Mouse (Mus musculus) c-Kit-positive CD71-positive TER-119-positive erythroid progenitor cells, embryonic 14.5 days (primary cell): ENCODE results near the gene Gm49721.
"Not testable (repeated sequence)": the region's sequence is repeated elsewhere in the genome, so short reads cannot be mapped to it uniquely, and the experiment has no call there.

Source experiments
- DNase-seq: peaks from one replicate; pipeline ENCODE4 v3.0.0-alpha.2; 2013; ENCODE audit warnings: low spot score

Gm49721 gene

GRCm38 (mm10) chr17:6978287-6979248, at the start of gene Gm49721:
Gm49721 (plus strand) TSS chr17:6978904.
- peak; percentile 6 for DNase-seq

- DNase-seq: not testable (repeated sequence)
These were observed 47.1 kb upstream of the Gm49721 start for GRCm38 (mm10) chr17:6931625-6932024.

GRCm38 (mm10) chr17:6942560-6942959, 36.1 kb upstream of the Gm49721 start:
- not testable (repeated sequence) for DNase-seq

- not testable (repeated sequence) for DNase-seq
These were observed 31.1 kb upstream of the Gm49721 start for GRCm38 (mm10) chr17:6947637-6947983.

GRCm38 (mm10) chr17:6947984-6948768, 30.5 kb upstream of the Gm49721 start, which contains the start of gene Rsph3b:
Rsph3b (minus strand) TSS chr17:6948682.
- peak; percentile 47 for DNase-seq

- DNase-seq: not testable (repeated sequence)
These were observed 29.9 kb upstream of the Gm49721 start for GRCm38 (mm10) chr17:6948769-6949228.

GRCm38 (mm10) chr17:6958881-6959280, 19.8 kb upstream of the Gm49721 start:
- not testable (repeated sequence) for DNase-seq

- DNase-seq: not testable (repeated sequence)
These were observed 19.0 kb upstream of the Gm49721 start for GRCm38 (mm10) chr17:6959543-6960259.

- not testable (repeated sequence) for DNase-seq
These were observed 18.4 kb upstream of the Gm49721 start for GRCm38 (mm10) chr17:6960349-6960748.

- DNase-seq: not testable (repeated sequence)
These were observed 17.9 kb upstream of the Gm49721 start, which contains the start of gene Tagap1 for GRCm38 (mm10) chr17:6960776-6961175. Tagap1 (minus strand) TSS chr17:6961156.

- DNase-seq: not testable (repeated sequence)
These were observed 17.3 kb upstream of the Gm49721 start for GRCm38 (mm10) chr17:6961181-6962000.

GRCm38 (mm10) chr17:6962339-6962738, 16.4 kb upstream of the Gm49721 start:
- not testable (repeated sequence) for DNase-seq

GRCm38 (mm10) chr17:6962936-6963335, 15.8 kb upstream of the Gm49721 start:
- DNase-seq: not testable (repeated sequence)

- DNase-seq: not testable (repeated sequence)
These were observed 13.3 kb upstream of the Gm49721 start for GRCm38 (mm10) chr17:6965364-6965763.

- not testable (repeated sequence) for DNase-seq
These were observed 11.0 kb upstream of the Gm49721 start for GRCm38 (mm10) chr17:6967673-6968072.

GRCm38 (mm10) chr17:6970334-6970733, 8.4 kb upstream of the Gm49721 start, which contains the start of gene Rnaset2b:
Rnaset2b (plus strand) TSS chr17:6970634.
- DNase-seq: not testable (repeated sequence)

- DNase-seq: not testable (repeated sequence)
These were observed 7.5 kb upstream of the Gm49721 start for GRCm38 (mm10) chr17:6971238-6971637.

- DNase-seq: not testable (repeated sequence)
These were observed 5.8 kb upstream of the Gm49721 start for GRCm38 (mm10) chr17:6972836-6973396.

- DNase-seq: not testable (repeated sequence)
These were observed 3.7 kb upstream of the Gm49721 start for GRCm38 (mm10) chr17:6974985-6975384.

GRCm38 (mm10) chr17:6979380-6979779, 676 bp downstream of the Gm49721 start:
- DNase-seq: not testable (repeated sequence)
